Mouse (Mus musculus): ENCODE data around the gene Slc16a4. TPM values are rescaled to one million over a fixed set of nuclear protein-coding genes. Genes with fewer than 3 reads are reported as not detected.
"Not testable (repeated sequence)": the region's sequence is repeated elsewhere in the genome, so short reads cannot be mapped to it uniquely, and the experiment has no call there.

Gene Slc16a4
- polyA plus RNA-seq, 1 experiment from 2014 or later: 3.7 TPM

DNA sequence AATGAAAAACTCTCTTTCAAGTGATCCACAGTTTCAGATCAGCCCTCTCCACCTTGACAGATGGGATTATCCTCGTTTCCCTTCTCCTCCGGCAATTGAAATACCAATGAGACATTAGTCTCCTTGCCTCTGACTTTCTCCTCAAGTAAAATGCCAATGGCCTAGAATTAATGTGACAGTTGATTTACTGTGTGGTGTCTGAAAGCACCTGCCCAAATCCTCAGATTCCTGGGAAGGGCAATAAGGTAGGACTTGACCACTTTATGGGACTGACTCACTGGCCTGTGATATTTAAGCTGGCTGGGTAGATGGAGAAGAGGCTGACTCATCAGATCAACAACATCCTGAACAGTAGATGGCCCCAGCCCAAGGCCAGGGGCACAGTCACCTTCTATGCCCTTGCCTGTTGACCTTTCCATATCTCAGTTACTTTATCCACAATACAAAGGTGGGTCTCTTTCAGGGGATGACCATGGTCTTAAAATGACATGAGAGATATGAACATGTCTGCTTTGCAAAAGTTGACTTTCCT is 24.1 kb upstream of the Slc16a4 start:
- Histone ChIP-seq H3K9me3 (no peaks in the 10 kb centered on the region), H3K4me2 (replicated peaks) (no peak overlapping the region), H3K4me1 (peaks cover under 1% of the 10 kb centered on the region; the same call in 1 of the 2 replicates), H3K36me3 (no peaks in the 10 kb centered on the region), H3K4me3 (no peak overlapping the region), H3K9ac (replicated peaks) (no peak overlapping the region), H3K27ac (replicated peaks) (no peak overlapping the region), H3K27me3 (no peaks in the 10 kb centered on the region)
- WGBS: 75% methylated on average over 2 of the region's 2 CpGs
- no peak for ATAC-seq (ENCODE audit: low FRiP score, low read depth)

DNA sequence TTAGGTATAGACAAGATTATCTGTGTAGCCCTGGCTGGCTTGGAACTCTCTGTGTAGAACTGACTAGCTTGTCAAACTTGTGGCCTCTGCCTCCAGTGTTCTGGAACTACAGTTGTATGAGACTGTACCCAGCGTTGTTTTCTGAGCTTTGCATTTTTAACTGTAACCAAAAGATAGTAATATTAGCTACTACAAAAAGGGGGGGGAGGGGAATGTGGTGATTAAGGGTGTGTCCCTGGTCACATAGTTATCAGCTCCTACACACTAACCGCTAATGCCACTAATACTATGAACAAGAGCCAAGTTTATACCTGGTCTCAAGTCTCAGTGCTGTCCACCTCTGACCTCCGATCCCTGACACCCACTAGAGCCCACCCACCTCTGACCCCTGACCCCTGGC is 18.6 kb upstream of the Slc16a4 start:
- ATAC-seq (ENCODE audit: low FRiP score, low read depth): no peak
- Histone ChIP-seq H3K27me3 (no peaks in the 10 kb centered on the region), H3K4me3 (no peak overlapping the region), H3K9me3 (no peaks in the 10 kb centered on the region), H3K27ac (replicated peaks) (no peak overlapping the region), H3K4me1 (no peaks in the 10 kb centered on the region), H3K36me3 (no peaks in the 10 kb centered on the region), H3K4me2 (replicated peaks) (no peak overlapping the region), H3K9ac (replicated peaks) (no peak overlapping the region)
- 93% methylated on average over 3 of the region's 3 CpGs for WGBS

- Histone ChIP-seq H3K4me1 (peaks cover 3% of the 10 kb centered on the region; the same call in 1 of the 2 replicates), H3K4me2 (replicated peaks) (no peak overlapping the region), H3K27ac (replicated peaks) (no peak overlapping the region), H3K36me3 (no peaks in the 10 kb centered on the region), H3K9ac (replicated peaks) (no peak overlapping the region), H3K27me3 (no peaks in the 10 kb centered on the region), H3K4me3 (no peak overlapping the region), H3K9me3 (no peaks in the 10 kb centered on the region)
- 10% methylated on average over 3 of the region's 3 CpGs for WGBS
- peak; percentile 65 for ATAC-seq (ENCODE audit: low FRiP score, low read depth)
These were observed 17.2 kb upstream of the Slc16a4 start for GRCm38 (mm10) chr3:107273820-107274219.

DNA sequence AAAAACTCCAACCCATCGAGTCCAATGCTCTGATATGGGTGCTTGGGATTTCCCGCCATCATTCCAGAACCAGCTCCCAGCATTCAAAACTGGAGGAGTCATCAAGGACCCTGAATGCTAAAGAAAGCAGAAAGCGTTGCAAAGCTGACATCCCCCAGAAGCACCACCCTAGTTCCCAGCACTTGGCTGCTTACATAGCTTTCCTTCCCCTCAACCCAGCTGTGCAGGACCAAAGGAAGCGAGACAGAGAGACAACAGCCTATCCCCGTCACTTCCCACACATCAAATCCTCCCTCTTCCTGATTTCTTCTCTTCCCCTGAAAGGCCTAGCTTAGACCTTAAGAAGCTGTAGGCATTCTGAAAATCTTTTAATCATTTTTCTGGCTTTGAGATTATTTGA is 15.7 kb upstream of the Slc16a4 start:
- Histone ChIP-seq H3K36me3 (no peaks in the 10 kb centered on the region), H3K27ac (replicated peaks) (no peak overlapping the region), H3K4me3 (no peak overlapping the region), H3K9ac (replicated peaks) (no peak overlapping the region), H3K9me3 (no peaks in the 10 kb centered on the region), H3K4me1 (peaks cover 12% of the 10 kb centered on the region), H3K4me2 (replicated peaks) (no peak overlapping the region), H3K27me3 (no peaks in the 10 kb centered on the region)
- no peak for ATAC-seq (ENCODE audit: low FRiP score, low read depth)
- WGBS: 69% methylated on average over 5 of the region's 5 CpGs

GRCm38 (mm10) chr3:107275996-107276395 is 15.0 kb upstream of the Slc16a4 start:
- H3K27ac ChIP-seq (replicated peaks): no peak overlapping the region
- H3K36me3 ChIP-seq: no peaks in the 10 kb centered on the region
- H3K4me3 ChIP-seq: no peak overlapping the region
- H3K9me3 ChIP-seq: no peaks in the 10 kb centered on the region
- no peaks in the 10 kb centered on the region for H3K27me3 ChIP-seq
- no peak overlapping the region for H3K9ac ChIP-seq (replicated peaks)
- no peak for ATAC-seq (ENCODE audit: low FRiP score, low read depth)
- 53% methylated on average over 4 of the region's 4 CpGs for WGBS
- no peak overlapping the region for H3K4me2 ChIP-seq (replicated peaks)
- peaks cover 12% of the 10 kb centered on the region for H3K4me1 ChIP-seq

DNA sequence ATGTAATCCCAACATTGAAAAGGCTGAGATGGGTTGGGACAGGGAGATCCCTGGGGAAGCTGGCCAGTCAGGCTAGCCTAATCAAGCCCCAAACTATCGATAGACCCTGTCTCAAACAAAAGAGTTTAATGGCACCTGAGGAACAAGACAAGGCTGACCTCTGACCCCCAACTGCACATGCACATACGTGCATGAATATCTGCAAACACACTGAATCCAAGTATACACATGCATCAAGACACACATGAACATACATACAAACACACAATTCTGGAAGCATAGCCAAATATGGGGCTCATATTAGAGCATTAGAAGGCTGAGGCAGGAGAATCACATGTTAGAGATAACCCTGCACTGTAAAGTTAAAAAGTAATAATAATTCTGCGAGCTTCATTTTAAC is 14.4 kb upstream of the Slc16a4 start:
- H3K9me3 ChIP-seq: no peaks in the 10 kb centered on the region
- H3K4me2 ChIP-seq (replicated peaks): no peak overlapping the region
- no peak overlapping the region for H3K4me3 ChIP-seq
- H3K27ac ChIP-seq (replicated peaks): no peak overlapping the region
- no peaks in the 10 kb centered on the region for H3K27me3 ChIP-seq
- no peak for ATAC-seq (ENCODE audit: low FRiP score, low read depth)
- WGBS: 83% methylated on average over 3 of the region's 3 CpGs
- H3K4me1 ChIP-seq: peaks cover 12% of the 10 kb centered on the region
- no peak overlapping the region for H3K9ac ChIP-seq (replicated peaks)
- no peaks in the 10 kb centered on the region for H3K36me3 ChIP-seq

DNA sequence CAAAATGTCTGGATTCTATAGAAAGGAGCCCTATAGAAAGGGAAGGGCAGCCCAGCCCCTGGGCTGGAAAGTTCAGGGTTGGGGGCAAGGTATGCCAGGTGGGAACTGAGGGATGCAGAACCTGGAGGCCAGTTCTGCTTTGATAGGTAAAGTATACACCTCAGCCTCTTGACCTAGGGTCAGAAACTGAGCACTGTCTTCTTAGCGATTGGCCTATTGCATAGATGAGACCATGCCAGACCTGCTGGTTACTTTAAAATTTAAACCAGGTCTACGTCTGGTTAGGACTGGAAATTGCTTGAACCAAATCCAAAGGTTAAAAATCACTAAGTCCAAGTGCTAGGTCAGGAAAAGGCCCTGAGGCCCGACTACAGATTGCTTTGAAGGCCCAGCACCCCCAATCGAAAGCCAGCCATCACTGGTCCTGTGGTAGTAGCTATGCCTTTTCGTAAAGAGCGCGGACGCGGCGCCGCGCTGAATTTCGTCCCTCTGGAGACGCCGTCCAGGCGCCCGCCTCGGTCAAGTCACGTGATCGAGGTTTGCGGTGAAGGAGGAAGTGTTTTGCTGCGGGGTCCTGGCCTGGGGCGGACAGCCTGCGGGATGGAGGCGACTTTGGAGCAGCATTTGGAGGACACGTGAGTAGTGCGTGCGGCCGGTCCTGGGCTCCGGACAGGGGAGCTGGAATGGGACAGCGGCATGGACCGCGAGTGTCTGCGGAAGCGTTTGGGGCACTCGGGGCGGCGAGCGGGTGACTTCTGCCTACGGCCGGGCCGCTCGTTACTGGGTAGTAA is 12.4 kb upstream of the Slc16a4 start, which contains the start of gene Lamtor5:
Lamtor5 (plus strand) TSS at position 380 of the 791 bp plus-strand sequence.
- Histone ChIP-seq H3K4me1 (peaks cover 12% of the 10 kb centered on the region), H3K9ac (replicated peaks) (peak within 1 kb of the TSS; percentile 75), H3K4me3 (peak within 1 kb of the TSS; percentile 87), H3K27ac (replicated peaks) (no peak within 1 kb of the TSS), H3K9me3 (0 out of 2 replicates have a peak, but pooled peaks cover 2% of the 10 kb centered on the region), H3K4me2 (replicated peaks) (peak within 1 kb of the TSS; percentile 74), H3K27me3 (no peaks in the 10 kb centered on the region), H3K36me3 (peaks cover 16% of the 10 kb centered on the region)
- 4% methylated on average over 43 of the region's 43 CpGs for WGBS
- ATAC-seq (ENCODE audit: low FRiP score, low read depth): peak; percentile 92

- H3K4me3 ChIP-seq: no peak overlapping the region
- H3K27me3 ChIP-seq: no peaks in the 10 kb centered on the region
- H3K9me3 ChIP-seq: 0 out of 2 replicates have a peak, but pooled peaks cover 2% of the 10 kb centered on the region
- no peaks in the 10 kb centered on the region for H3K4me1 ChIP-seq
- no peak overlapping the region for H3K9ac ChIP-seq (replicated peaks)
- no peak overlapping the region for H3K4me2 ChIP-seq (replicated peaks)
- H3K36me3 ChIP-seq: peaks cover 16% of the 10 kb centered on the region
- WGBS: 73% methylated on average over 2 of the region's 2 CpGs
- no peak for ATAC-seq (ENCODE audit: low FRiP score, low read depth)
- H3K27ac ChIP-seq (replicated peaks): no peak overlapping the region
These were observed 4.9 kb upstream of the Slc16a4 start for GRCm38 (mm10) chr3:107286123-107286522.

GRCm38 (mm10) chr3:107287346-107287745 is 3.7 kb upstream of the Slc16a4 start:
- ATAC-seq (ENCODE audit: low FRiP score, low read depth): no peak
- no peaks in the 10 kb centered on the region for H3K27me3 ChIP-seq
- no peak overlapping the region for H3K27ac ChIP-seq (replicated peaks)
- no peaks in the 10 kb centered on the region for H3K4me1 ChIP-seq
- H3K9me3 ChIP-seq: 0 out of 2 replicates have a peak, but pooled peaks cover 2% of the 10 kb centered on the region
- no peak overlapping the region for H3K4me3 ChIP-seq
- H3K4me2 ChIP-seq (replicated peaks): no peak overlapping the region
- H3K9ac ChIP-seq (replicated peaks): no peak overlapping the region
- H3K36me3 ChIP-seq: peaks cover 10% of the 10 kb centered on the region

DNA sequence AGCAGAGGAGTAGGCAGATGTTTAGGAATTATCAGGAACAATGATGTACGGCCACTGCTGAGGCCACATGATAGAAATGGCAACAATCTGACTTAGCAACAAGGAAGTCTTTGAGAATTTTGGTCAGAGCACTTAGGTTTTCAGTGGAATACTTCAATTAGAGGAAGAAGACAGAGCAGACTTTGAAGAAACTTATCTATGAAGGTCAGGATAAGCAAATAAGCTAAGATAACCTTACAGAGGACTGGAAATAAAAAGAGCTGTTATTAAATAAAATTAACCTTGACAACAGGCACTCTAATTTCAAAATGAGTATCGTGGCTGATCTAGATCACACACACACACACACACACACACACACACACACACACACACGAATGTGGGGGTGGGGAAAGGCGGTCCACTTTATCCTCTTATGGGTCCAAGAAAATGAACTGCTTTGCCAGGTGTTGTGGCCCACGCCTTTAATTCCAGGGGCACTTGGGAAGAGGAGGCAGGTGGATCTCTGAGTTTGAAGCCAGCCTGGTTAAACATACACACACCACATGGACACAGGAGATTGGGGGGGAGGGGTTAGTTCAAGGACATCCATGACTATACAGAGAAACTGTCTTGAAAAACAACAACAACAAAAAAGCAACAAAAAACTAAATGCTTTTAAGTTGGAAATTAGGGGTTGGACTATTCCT is 4.8 kb downstream of the Slc16a4 start:
- H3K27ac ChIP-seq (replicated peaks): no peak overlapping the region
- H3K9me3 ChIP-seq: no peaks in the 10 kb centered on the region
- no peaks in the 10 kb centered on the region for H3K27me3 ChIP-seq
- no peaks in the 10 kb centered on the region for H3K4me1 ChIP-seq
- no peak overlapping the region for H3K9ac ChIP-seq (replicated peaks)
- no peak overlapping the region for H3K4me3 ChIP-seq
- no peak overlapping the region for H3K4me2 ChIP-seq (replicated peaks)
- ATAC-seq (ENCODE audit: low FRiP score, low read depth): no peak
- no peaks in the 10 kb centered on the region for H3K36me3 ChIP-seq
- WGBS: 90% methylated on average over 5 of the region's 5 CpGs

GRCm38 (mm10) chr3:107296917-107297316 is 5.9 kb downstream of the Slc16a4 start:
- H3K36me3 ChIP-seq; ATAC-seq (ENCODE audit: low FRiP score, low read depth); H3K9ac ChIP-seq (replicated peaks); H3K27ac ChIP-seq (replicated peaks); H3K4me1 ChIP-seq; H3K27me3 ChIP-seq; H3K9me3 ChIP-seq; H3K4me3 ChIP-seq; H3K4me2 ChIP-seq (replicated peaks): not testable (repeated sequence)
- WGBS: 73% methylated on average over 4 of the region's 4 CpGs

- Histone ChIP-seq H3K4me3 (no peak overlapping the region), H3K9ac (replicated peaks) (no peak overlapping the region), H3K36me3 (peaks cover 14% of the 10 kb centered on the region; the same call in 1 of the 2 replicates), H3K4me1 (peaks cover 5% of the 10 kb centered on the region; the same call in 1 of the 2 replicates), H3K27me3 (no peaks in the 10 kb centered on the region), H3K9me3 (no peaks in the 10 kb centered on the region), H3K27ac (replicated peaks) (no peak overlapping the region), H3K4me2 (replicated peaks) (no peak overlapping the region)
- 97% methylated on average over 3 of the region's 3 CpGs for WGBS
- ATAC-seq (ENCODE audit: low FRiP score, low read depth): no peak
These were observed 26.3 kb downstream of the Slc16a4 start for GRCm38 (mm10) chr3:107317338-107317737.

Data from midbrain, embryonic 12.5 days (tissue).